Mouse (Mus musculus) cortical plate, adult 2 months (tissue): ENCODE data around the gene Trim50.

Experiments
- CTCF ChIP-seq: fragments of 200-500 bp; IDR thresholded peaks from 2 replicates; pipeline ENCODE4 v1.5.1; 2011; ENCODE audit warnings: mild to moderate bottlenecking, control low read depth, low read length; ENCODE audit not compliant: insufficient read depth; ENCODE audit errors: extremely low read depth
- POLR2A ChIP-seq: fragments of 200-500 bp; IDR thresholded peaks from 2 replicates; pipeline ENCODE4 v1.6.1; 2011; ENCODE audit warnings: mild to moderate bottlenecking, low read length, control low read depth; ENCODE audit not compliant: insufficient read depth; ENCODE audit errors: extremely low read depth

- TF ChIP-seq CTCF (no peak), POLR2A (no peak)
These were observed 55.0 kb downstream of the Trim50 start for GRCm38 (mm10) chr5:135408114-135408513.
